Mouse (Mus musculus): ENCODE data around the gene Gm20489. TPM values are rescaled to one million over a fixed set of nuclear protein-coding genes. Genes with fewer than 3 reads are reported as not detected.

The Gm20489 gene
- total RNA-seq (2014; rRNA removed), result not detected in 2 replicates
- not detected in 2 replicates for polyA plus RNA-seq (2015; fragmentation: Nextera tagmentation; extraction: Ambion mirVana)

DNA sequence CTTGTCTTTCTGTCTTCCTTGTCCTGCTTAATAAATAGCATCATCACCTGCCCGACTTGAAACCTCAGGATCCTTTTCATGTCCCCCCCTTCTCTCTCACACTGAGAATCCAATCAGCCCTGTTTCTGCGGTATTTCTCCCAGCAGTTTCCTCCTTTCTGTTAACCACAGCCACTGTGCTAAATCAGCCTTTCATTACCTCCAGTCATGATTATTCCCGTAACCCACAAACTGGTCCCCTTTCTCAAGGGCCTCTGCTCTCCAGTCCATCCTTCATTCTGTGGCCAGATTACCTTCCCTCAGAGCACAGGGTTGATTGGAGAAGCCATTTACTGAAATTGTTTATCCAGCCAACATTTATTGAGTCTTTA is at the start of gene Gm20489:
Gene Gm20489, minus strand, starts transcription at position 269 of the 370 bp plus-strand sequence.
- Histone ChIP-seq H3K4me3 (ENCODE audit: low read depth, low read length) (no peak within 1 kb of the TSS), H3K4me1 (ENCODE audit: insufficient read depth) (no peaks in the 10 kb centered on the region), H3K36me3 (ENCODE audit: insufficient read depth) (no peaks in the 10 kb centered on the region), H3K27me3 (ENCODE audit: insufficient read depth, low read length) (no peaks in the 10 kb centered on the region), H3K4me2 (ENCODE audit: low read depth) (no peak within 1 kb of the TSS), H3K9ac (no peak within 1 kb of the TSS), H3K27ac (ENCODE audit: low read depth, low read length) (no peak within 1 kb of the TSS), H3K9me3 (ENCODE audit: low read length) (no peaks in the 10 kb centered on the region)
- no peak for DNase-seq
- 67% methylated on average over 3 of the region's 3 CpGs for WGBS
- no peak for TF ChIP-seq CTCF (IDR thresholded peaks at IDR 0.05; ENCODE audit: low read depth)
- ATAC-seq, result no peak

DNA sequence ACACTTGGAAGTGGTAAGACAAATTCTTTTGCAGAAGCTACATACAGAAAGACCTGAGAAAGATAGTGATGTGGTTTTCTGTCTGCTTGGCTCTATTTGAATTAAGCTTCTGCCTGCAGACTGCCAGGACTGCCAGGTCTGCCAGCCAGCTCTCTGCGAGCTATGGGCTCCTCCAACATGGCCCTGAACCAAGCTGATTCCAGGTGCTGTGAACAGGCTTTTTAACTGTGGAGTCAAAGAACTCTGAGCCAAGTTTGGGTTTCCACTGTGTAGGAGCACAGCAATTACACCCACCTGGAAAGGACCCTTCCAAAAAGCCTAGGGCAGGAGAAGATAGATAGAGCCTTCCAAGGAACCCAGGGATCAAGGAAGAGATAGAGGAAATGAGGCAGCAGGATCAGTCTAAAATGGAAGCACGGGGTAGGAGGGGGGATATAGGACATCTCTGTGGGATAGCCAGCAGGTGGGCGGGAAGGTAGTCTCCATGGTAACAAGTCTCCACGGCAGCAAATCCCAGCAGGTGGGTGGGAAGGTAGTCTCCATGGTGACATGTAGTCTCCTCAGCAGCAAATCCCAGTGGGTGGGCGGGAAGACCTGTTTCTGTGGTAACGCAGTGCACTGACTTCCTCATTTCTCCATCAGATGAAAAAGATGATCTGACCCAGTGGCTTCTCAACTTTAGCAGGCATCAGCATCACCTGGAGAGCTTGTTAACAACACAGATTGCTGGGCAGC is 45.0 kb upstream of the Gm20489 start:
- Histone ChIP-seq H3K9ac (no peak overlapping the region), H3K36me3 (ENCODE audit: insufficient read depth) (peaks cover 29% of the 10 kb centered on the region), H3K4me1 (ENCODE audit: insufficient read depth) (no peaks in the 10 kb centered on the region), H3K27ac (ENCODE audit: low read depth, low read length) (0 out of 2 replicates have a peak overlapping the region, but pooled peaks have one; percentile 9), H3K4me3 (ENCODE audit: low read depth, low read length) (no peak overlapping the region), H3K4me2 (ENCODE audit: low read depth) (no peak overlapping the region), H3K27me3 (ENCODE audit: insufficient read depth, low read length) (no peaks in the 10 kb centered on the region), H3K9me3 (ENCODE audit: low read length) (no peaks in the 10 kb centered on the region)
- WGBS, result 36% methylated on average over 6 of the region's 6 CpGs
- TF ChIP-seq CTCF (IDR thresholded peaks at IDR 0.05; ENCODE audit: low read depth), result no peak
- DNase-seq (peak; percentile 69), ATAC-seq (peak; percentile 94)

GRCm38 (mm10) chrX:101309299-101309698 is 40.5 kb upstream of the Gm20489 start:
- ATAC-seq (no peak), DNase-seq (no peak)
- no peak overlapping the region for H3K4me2 ChIP-seq (ENCODE audit: low read depth)
- H3K36me3 ChIP-seq (ENCODE audit: insufficient read depth), result peaks cover 13% of the 10 kb centered on the region
- no peaks in the 10 kb centered on the region for H3K27me3 ChIP-seq (ENCODE audit: insufficient read depth, low read length)
- H3K4me3 ChIP-seq (ENCODE audit: low read depth, low read length), result no peak overlapping the region
- 93% methylated on average over 5 of the region's 5 CpGs for WGBS
- H3K9me3 ChIP-seq (ENCODE audit: low read length), result no peaks in the 10 kb centered on the region
- no peak overlapping the region for H3K27ac ChIP-seq (ENCODE audit: low read depth, low read length)
- H3K4me1 ChIP-seq (ENCODE audit: insufficient read depth), result 0 out of 2 replicates have a peak, but pooled peaks cover 2% of the 10 kb centered on the region
- no peak for TF ChIP-seq CTCF (IDR thresholded peaks at IDR 0.05; ENCODE audit: low read depth)
- H3K9ac ChIP-seq, result no peak overlapping the region

DNA sequence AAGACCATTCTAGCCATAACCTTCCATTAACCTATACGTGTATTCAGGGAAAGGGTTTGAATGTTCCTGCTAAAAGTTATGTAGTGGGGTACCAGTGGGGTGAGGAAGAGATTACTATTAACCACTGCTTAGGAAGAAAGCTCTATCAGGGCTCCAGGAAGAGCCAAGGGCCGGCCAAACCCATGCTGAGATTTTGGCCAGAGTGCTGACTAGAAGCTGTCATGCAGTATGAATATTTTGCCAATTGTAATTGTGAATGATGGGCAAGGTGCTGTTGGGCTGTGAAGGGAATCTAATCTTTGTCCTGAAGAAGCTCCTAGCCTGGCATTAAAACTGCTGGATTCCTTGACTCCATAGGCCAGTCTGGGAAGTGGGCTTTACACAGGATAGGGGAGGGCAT is 35.8 kb upstream of the Gm20489 start:
- ATAC-seq (no peak), DNase-seq (no peak)
- 44% methylated on average over 2 of the region's 2 CpGs for WGBS
- H3K9ac ChIP-seq, result no peak overlapping the region
- 0 out of 2 replicates have a peak, but pooled peaks cover 2% of the 10 kb centered on the region for H3K4me1 ChIP-seq (ENCODE audit: insufficient read depth)
- no peak for TF ChIP-seq CTCF (IDR thresholded peaks at IDR 0.05; ENCODE audit: low read depth)
- no peak overlapping the region for H3K27ac ChIP-seq (ENCODE audit: low read depth, low read length)
- H3K4me3 ChIP-seq (ENCODE audit: low read depth, low read length), result no peak overlapping the region
- no peaks in the 10 kb centered on the region for H3K27me3 ChIP-seq (ENCODE audit: insufficient read depth, low read length)
- H3K9me3 ChIP-seq (ENCODE audit: low read length), result no peaks in the 10 kb centered on the region
- H3K36me3 ChIP-seq (ENCODE audit: insufficient read depth), result peaks cover under 1% of the 10 kb centered on the region; the same call in 1 of the 2 replicates
- H3K4me2 ChIP-seq (ENCODE audit: low read depth), result no peak overlapping the region

- WGBS, result 69% methylated on average over 9 of the region's 9 CpGs
- Histone ChIP-seq H3K27me3 (ENCODE audit: insufficient read depth, low read length) (no peaks in the 10 kb centered on the region), H3K4me3 (ENCODE audit: low read depth, low read length) (peak overlapping the region; percentile 50), H3K36me3 (ENCODE audit: insufficient read depth) (peaks cover 4% of the 10 kb centered on the region; the same call in 1 of the 2 replicates), H3K9me3 (ENCODE audit: low read length) (no peaks in the 10 kb centered on the region), H3K9ac (peak overlapping the region; percentile 72; the same call in 1 of the 2 replicates), H3K4me1 (ENCODE audit: insufficient read depth) (0 out of 2 replicates have a peak, but pooled peaks cover 2% of the 10 kb centered on the region), H3K27ac (ENCODE audit: low read depth, low read length) (no peak overlapping the region), H3K4me2 (ENCODE audit: low read depth) (peak overlapping the region; percentile 50)
- no peak for ATAC-seq
- DNase-seq, result no peak
- no peak for TF ChIP-seq CTCF (IDR thresholded peaks at IDR 0.05; ENCODE audit: low read depth)
Observed at GRCm38 (mm10) chrX:101301654-101302053, 32.8 kb upstream of the Gm20489 start.

DNA sequence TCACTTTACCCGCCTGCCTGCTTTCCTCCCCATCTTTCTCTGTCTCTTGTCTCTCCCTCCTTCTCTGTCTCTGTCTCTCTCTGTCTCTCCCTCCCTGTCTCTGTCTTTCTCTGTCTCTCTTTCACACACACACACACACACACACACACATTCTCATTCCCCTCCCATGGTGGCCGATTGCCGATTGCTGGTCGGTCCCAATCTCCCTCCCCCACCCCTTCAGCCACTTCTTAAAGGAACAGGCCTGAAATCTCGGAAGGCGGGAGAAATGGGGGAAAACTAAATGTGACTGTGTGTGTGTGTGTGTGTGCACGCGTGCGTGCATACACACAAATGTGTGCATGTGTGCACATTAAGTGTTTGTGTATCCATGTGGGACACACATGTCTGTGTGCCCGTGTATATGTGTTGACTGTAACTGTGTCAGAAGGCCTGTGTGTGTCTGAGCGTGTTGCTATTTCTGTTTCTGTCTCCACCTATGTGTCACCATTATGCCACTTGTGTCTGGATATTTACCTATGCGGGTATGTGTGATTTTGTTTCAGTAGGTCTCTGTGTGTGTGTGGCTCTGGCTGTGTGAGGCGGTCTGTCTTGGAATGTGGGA is 31.7 kb upstream of the Gm20489 start:
- Histone ChIP-seq H3K27ac (ENCODE audit: low read depth, low read length) (peak overlapping the region; percentile 83), H3K27me3 (ENCODE audit: insufficient read depth, low read length) (no peaks in the 10 kb centered on the region), H3K4me2 (ENCODE audit: low read depth) (peak overlapping the region; percentile 50), H3K4me3 (ENCODE audit: low read depth, low read length) (peak overlapping the region; percentile 50), H3K36me3 (ENCODE audit: insufficient read depth) (peaks cover 4% of the 10 kb centered on the region; the same call in 1 of the 2 replicates), H3K9ac (peak overlapping the region; percentile 72), H3K9me3 (ENCODE audit: low read length) (no peaks in the 10 kb centered on the region), H3K4me1 (ENCODE audit: insufficient read depth) (0 out of 2 replicates have a peak, but pooled peaks cover 2% of the 10 kb centered on the region)
- ATAC-seq (peak; percentile 50), DNase-seq (peak; percentile 57)
- 23% methylated on average over 13 of the region's 13 CpGs for WGBS
- TF ChIP-seq CTCF (IDR thresholded peaks at IDR 0.05; ENCODE audit: low read depth), result no peak
